In genomic region chr11:120994741-120995140, GRCm38 (mm10) we compare ENCODE assay signal across 33 mouse cellular contexts. TPM values are rescaled to one million over a fixed set of nuclear protein-coding genes. Genes with fewer than 3 reads are reported as not detected.
"Had no signal": no experiment of that assay in that cellular context is flagged by ENCODE, and none has a peak within 500 bp of the region (broad histone marks: within the 10 kb centered on the region; RNA-seq: fewer than 3 reads in every experiment).

No protein-coding gene starts in this region.

- H3K27ac ChIP-seq: left cerebral cortex, adult 2 months; limb, embryonic 10.5 days; limb, embryonic 12.5 days; limb, embryonic 13.5 days; limb, embryonic 15.5 days; liver, embryonic 12.5 days; liver, embryonic 13.5 days; liver, embryonic 14.5 days; liver, embryonic 15.5 days; lung, embryonic 15.5 days; macrophage; midbrain, embryonic 10.5 days; midbrain, embryonic 12.5 days; midbrain, embryonic 13.5 days; midbrain, embryonic 15.5 days had no signal

- H3K27me3 ChIP-seq: limb, embryonic 12.5 days; limb, embryonic 13.5 days; limb, embryonic 15.5 days; liver, embryonic 12.5 days; liver, embryonic 13.5 days; liver, embryonic 15.5 days; lung, embryonic 15.5 days; megakaryocyte, embryonic 14.5 days; midbrain, embryonic 12.5 days; midbrain, embryonic 13.5 days; midbrain, embryonic 15.5 days had no signal

- H3K4me2 ChIP-seq: limb, embryonic 12.5 days; limb, embryonic 13.5 days; limb, embryonic 15.5 days; liver, embryonic 12.5 days; liver, embryonic 13.5 days; liver, embryonic 15.5 days; lung, embryonic 14.5 days; lung, embryonic 15.5 days; midbrain, embryonic 11.5 days; midbrain, embryonic 12.5 days; midbrain, embryonic 13.5 days; midbrain, embryonic 15.5 days had no signal

- H3K9me3 ChIP-seq: limb, embryonic 10.5 days; limb, embryonic 12.5 days; limb, embryonic 13.5 days; limb, embryonic 15.5 days; liver, embryonic 12.5 days; liver, embryonic 13.5 days; liver, embryonic 15.5 days; lung, embryonic 15.5 days; megakaryocyte, embryonic 14.5 days; midbrain, embryonic 10.5 days; midbrain, embryonic 12.5 days; midbrain, embryonic 13.5 days; midbrain, embryonic 15.5 days had no signal

- ATAC-seq: liver, embryonic 12.5 days; lung, postnatal 0 days; midbrain, embryonic 13.5 days; midbrain, embryonic 15.5 days; midbrain, embryonic 16.5 days had no signal

- DNase-seq: left cerebral cortex, postnatal 4 days; liver, embryonic 13.5 days; lung, adult 18-20 months; lung, adult 2 months; lung, embryonic 14.5 days; lung, postnatal 10 days; lung, postnatal 14 days; lung, postnatal 36 days; lung, postnatal 4 days; midbrain, embryonic 14.5 days had no signal

- H3K9ac ChIP-seq: limb, embryonic 12.5 days; limb, embryonic 13.5 days; limb, embryonic 15.5 days; liver, embryonic 12.5 days; liver, embryonic 13.5 days; liver, embryonic 14.5 days; liver, embryonic 15.5 days; lung, embryonic 14.5 days; lung, embryonic 15.5 days; midbrain, embryonic 12.5 days; midbrain, embryonic 13.5 days; midbrain, embryonic 15.5 days had no signal

- H3K36me3 ChIP-seq: limb, embryonic 15.5 days; liver, embryonic 12.5 days; liver, embryonic 13.5 days; liver, embryonic 15.5 days; lung, embryonic 15.5 days; midbrain, embryonic 15.5 days had no signal

- H3K4me3 ChIP-seq: left cerebral cortex, adult 2 months; limb, embryonic 10.5 days; limb, embryonic 12.5 days; limb, embryonic 13.5 days; limb, embryonic 15.5 days; liver, embryonic 12.5 days; liver, embryonic 13.5 days; liver, embryonic 15.5 days; lung, embryonic 15.5 days; megakaryocyte, embryonic 14.5 days; midbrain, embryonic 10.5 days; midbrain, embryonic 12.5 days; midbrain, embryonic 13.5 days; midbrain, embryonic 15.5 days; myocyte had no signal

RNA-seq across cellular contexts. Expression of gene Cd7, which starts 44.5 kb away (rescaled TPM):
- total RNA-seq: left cerebral cortex, postnatal 10 days; left cerebral cortex, postnatal 4 days; midbrain, postnatal 0 days had no signal
- polyA plus RNA-seq: limb, embryonic 10.5 days; limb, embryonic 11.5 days; limb, embryonic 12.5 days; limb, embryonic 13.5 days; lung, embryonic 14.5 days; midbrain, embryonic 10.5 days; midbrain, embryonic 11.5 days; midbrain, embryonic 12.5 days; midbrain, embryonic 14.5 days; midbrain, embryonic 15.5 days; midbrain, embryonic 16.5 days; midbrain, postnatal 0 days; neural tube, embryonic 11.5 days had no signal
